Mouse (Mus musculus) bone marrow macrophage, adult 2 months (primary cell): ENCODE results near the gene Ptpn7. TPM values are rescaled to one million over a fixed set of nuclear protein-coding genes. Genes with fewer than 3 reads are reported as not detected.
A peak's percentile ranks its signal among the peaks of the same experiment; 100 is the strongest.

Experiments used
- H3K27ac ChIP-seq: 2 replicates; pipeline ENCODE4 v1.5.1; 2012; ENCODE audit warnings: low read depth, low read length; ENCODE audit not compliant: insufficient read depth
- H3K4me1 ChIP-seq: 2 replicates; pipeline ENCODE4 v1.6.1; 2012; ENCODE audit warnings: low read length; ENCODE audit not compliant: control insufficient read depth, insufficient read depth
- H3K4me3 ChIP-seq: 2 replicates; pipeline ENCODE4 v1.5.1; 2012; ENCODE audit warnings: mild to moderate bottlenecking, low read length, moderate library complexity; ENCODE audit not compliant: insufficient read depth
- CTCF ChIP-seq: IDR thresholded peaks from 2 replicates; pipeline ENCODE4 v1.5.1; 2012; ENCODE audit warnings: low read depth, mild to moderate bottlenecking, low read length, moderate library complexity
- POLR2A ChIP-seq: IDR thresholded peaks from 2 replicates; pipeline ENCODE4 v1.6.1; 2012; ENCODE audit warnings: mild to moderate bottlenecking, low read depth, low read length, borderline replicate concordance
- polyA plus RNA-seq: library from polyadenylated mRNA; stranded (reverse); fragments of >200 nt; gene quantifications from 2 replicates; pipeline ENCODE4 v1.2.4, GENCODE M21; 2012; ENCODE audit not compliant: missing spikeins, insufficient read depth, insufficient read length

Ptpn7 gene
- polyA plus RNA-seq, 1 experiment, result 49.1 TPM

DNA sequence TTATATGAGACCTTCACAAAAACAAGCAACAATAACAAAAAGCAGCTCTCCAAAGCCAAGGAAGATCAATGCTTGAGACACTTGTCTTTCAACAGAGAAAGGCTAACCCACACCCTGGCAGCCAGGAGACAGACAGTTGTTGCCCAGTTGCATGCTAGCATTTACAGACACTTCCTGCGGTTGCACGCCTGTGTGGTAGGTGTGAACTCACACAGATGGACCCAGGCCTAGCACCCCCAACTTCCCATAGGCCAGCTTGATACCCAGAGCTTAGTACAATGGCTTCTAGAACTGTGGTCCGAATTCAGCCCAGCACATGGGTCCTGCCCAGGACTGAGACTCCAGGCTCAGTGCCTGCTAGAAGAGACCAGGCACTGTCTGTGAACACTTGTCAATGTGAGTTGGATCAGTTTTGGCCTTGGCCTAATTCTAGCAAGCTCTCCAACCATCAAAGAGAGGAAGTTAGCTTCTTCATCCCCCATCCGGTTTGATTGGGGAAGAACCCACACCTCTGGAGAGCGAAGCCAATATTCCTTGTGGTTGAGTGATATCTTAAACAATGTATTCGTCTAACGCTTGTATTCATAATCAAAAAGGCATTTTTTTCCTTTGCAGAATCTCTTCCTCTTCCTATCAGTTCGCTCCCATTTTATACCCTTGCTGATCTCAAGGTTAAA, 2.7 kb downstream of the Ptpn7 start:
- Histone ChIP-seq H3K4me3 (no peak overlapping the region), H3K4me1 (peaks cover 37% of the 10 kb centered on the region), H3K27ac (no peak overlapping the region)
- no peak for TF ChIP-seq CTCF
- no peak for TF ChIP-seq POLR2A

DNA sequence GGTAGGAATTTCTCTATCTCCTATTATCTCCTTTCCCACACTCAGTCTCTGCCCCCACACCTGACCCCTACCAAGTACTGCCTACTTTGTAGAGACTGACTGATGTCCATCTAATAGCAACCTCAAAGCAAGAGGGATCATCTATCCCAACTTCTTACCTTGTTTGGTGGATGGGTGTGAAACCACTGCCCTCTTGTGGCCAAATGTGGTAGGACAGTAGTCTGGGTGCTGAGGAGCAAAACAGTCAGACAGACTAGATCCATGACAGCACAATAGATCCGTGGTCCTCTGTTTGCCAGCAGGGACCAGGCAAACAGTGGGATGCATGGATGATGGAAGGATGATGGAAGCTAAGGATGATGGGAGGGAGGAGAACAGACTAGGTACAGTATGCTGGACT, 4.0 kb downstream of the Ptpn7 start:
- Histone ChIP-seq H3K27ac (no peak overlapping the region), H3K4me1 (peaks cover 31% of the 10 kb centered on the region), H3K4me3 (no peak overlapping the region)
- TF ChIP-seq CTCF (peak; percentile 59; the same call in 1 of the 2 replicates), POLR2A (no peak)

- H3K4me1 ChIP-seq, result peaks cover 6% of the 10 kb centered on the region
- no peak overlapping the region for H3K27ac ChIP-seq
- no peak for TF ChIP-seq POLR2A
- no peak for TF ChIP-seq CTCF
- no peak overlapping the region for H3K4me3 ChIP-seq
These were observed 7.4 kb downstream of the Ptpn7 start for GRCm38 (mm10) chr1:135139906-135140305.

- H3K4me3 ChIP-seq, result no peak overlapping the region
- H3K4me1 ChIP-seq, result no peaks in the 10 kb centered on the region
- TF ChIP-seq CTCF, result no peak
- H3K27ac ChIP-seq, result no peak overlapping the region
These were observed 10.0 kb downstream of the Ptpn7 start for GRCm38 (mm10) chr1:135142452-135142851.

DNA sequence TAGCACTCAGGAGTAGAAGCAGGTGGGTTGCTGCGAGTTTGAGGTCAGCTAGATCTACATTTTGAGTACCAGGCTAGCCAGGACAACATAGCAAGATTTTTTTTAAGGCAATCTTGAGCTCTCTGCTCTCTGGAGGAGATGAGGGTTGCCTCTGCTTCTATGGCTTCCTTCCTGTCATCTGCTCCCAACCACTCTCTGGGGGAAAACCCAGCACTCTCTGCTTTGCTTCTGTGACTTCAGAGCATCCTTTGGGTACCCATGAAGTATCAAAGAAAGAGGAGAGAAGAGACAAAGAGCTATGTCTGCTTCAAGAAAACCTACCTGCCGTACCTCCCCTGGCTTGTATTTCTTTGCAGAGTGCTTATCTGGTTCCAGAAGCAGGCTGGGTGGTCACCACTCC, 11.4 kb downstream of the Ptpn7 start:
- no peak for TF ChIP-seq CTCF
- no peak for TF ChIP-seq POLR2A
- H3K27ac ChIP-seq, result no peak overlapping the region
- H3K4me1 ChIP-seq, result peaks cover under 1% of the 10 kb centered on the region; the same call in 1 of the 2 replicates
- no peak overlapping the region for H3K4me3 ChIP-seq

DNA sequence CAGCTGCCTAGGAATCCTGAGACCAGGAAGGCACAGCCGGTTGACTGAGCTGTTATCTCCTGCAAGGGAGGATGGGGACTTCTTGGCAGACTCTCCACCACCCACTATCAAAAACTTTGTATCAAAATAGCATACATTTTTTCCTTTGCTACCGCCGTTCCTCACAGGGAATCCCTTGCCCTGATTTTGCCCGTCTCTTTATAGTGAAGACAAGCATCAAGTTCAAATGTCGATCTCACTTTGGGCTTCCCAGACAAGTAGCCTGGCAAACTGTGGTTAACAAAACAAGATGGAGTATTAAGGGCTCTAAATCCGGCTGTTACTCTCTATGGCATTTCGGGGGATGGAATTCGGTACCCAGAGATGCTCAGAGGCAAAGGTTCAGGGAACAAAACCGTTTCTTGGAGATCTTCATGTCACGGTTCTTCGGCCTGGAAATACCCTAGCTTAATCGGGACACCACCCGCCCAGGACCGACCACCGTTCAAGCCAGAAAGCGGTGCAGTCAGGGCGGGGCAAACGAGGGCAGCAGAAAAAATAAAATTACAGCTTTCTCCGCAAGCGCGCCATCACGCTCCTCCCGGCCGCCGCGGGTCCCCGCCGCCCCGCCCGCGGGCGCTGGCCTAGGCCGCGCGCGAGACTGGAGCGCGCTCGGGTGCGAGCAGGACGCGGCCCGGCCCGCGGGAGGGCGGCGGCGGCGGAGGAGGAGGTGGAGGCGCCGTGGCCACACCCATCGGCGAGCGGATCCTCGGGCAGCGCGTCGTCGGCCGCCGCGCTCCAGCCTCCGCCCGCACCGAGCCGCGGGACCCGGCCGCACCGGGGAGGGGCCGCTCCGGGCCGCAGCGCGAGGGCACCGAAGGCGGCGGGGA, 13.8 kb downstream of the Ptpn7 start, which contains the start of gene Arl8a:
Gene Arl8a (plus strand): TSS at position 748 of the 869 bp plus-strand sequence.
- peaks cover 16% of the 10 kb centered on the region for H3K4me1 ChIP-seq
- TF ChIP-seq POLR2A, result no peak
- no peak for TF ChIP-seq CTCF
- peak within 1 kb of the TSS; percentile 80 for H3K4me3 ChIP-seq
- peak within 1 kb of the TSS; percentile 99 for H3K27ac ChIP-seq

- peak overlapping the region; percentile 80 for H3K4me3 ChIP-seq
- no peak for TF ChIP-seq CTCF
- no peak for TF ChIP-seq POLR2A
- H3K27ac ChIP-seq, result peak overlapping the region; percentile 99
- peaks cover 16% of the 10 kb centered on the region for H3K4me1 ChIP-seq
These were observed 14.6 kb downstream of the Ptpn7 start for GRCm38 (mm10) chr1:135146946-135147701.

DNA sequence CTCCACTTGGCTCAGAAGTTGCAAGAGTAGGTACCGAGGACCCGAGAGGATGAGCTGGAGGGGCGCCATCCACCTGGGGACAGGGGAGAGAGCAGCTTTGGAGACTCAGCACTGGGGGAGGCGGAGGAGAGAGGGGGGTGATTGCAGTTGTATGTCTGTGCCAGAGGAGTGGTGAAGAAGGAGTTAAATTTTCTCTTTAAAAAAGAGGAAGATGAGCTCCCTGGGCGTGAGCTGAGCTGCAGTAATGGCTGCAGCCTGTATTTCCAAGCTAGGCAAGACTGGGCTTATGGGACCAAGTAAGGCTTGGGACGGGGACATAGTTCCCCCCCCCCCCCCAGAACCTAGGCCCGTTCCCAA, 15.2 kb downstream of the Ptpn7 start:
- no peak for TF ChIP-seq CTCF
- TF ChIP-seq POLR2A, result no peak
- Histone ChIP-seq H3K4me1 (peaks cover 16% of the 10 kb centered on the region), H3K27ac (peak overlapping the region; percentile 84), H3K4me3 (peak overlapping the region; percentile 80)

GRCm38 (mm10) chr1:135148476-135148875, 16.0 kb downstream of the Ptpn7 start:
- Histone ChIP-seq H3K4me1 (peaks cover 16% of the 10 kb centered on the region), H3K27ac (peak overlapping the region; percentile 84; the same call in 1 of the 2 replicates), H3K4me3 (peak overlapping the region; percentile 80)
- TF ChIP-seq CTCF, result no peak

GRCm38 (mm10) chr1:135148996-135149395, 16.5 kb downstream of the Ptpn7 start:
- Histone ChIP-seq H3K4me3 (peak overlapping the region; percentile 29), H3K27ac (no peak overlapping the region), H3K4me1 (peaks cover 16% of the 10 kb centered on the region)
- TF ChIP-seq POLR2A (no peak), CTCF (no peak)
